Comparison of ENCODE assay signal across 8 mouse cellular contexts in genomic region chr11:96916885-96917396, GRCm38 (mm10). TPM values are rescaled to one million over a fixed set of nuclear protein-coding genes. Genes with fewer than 3 reads are reported as not detected.
DNase-seq lines count a peak whose midpoint lies in the region; ATAC-seq and TF ChIP-seq lines count a peak whose summit lies in the region.

No protein-coding gene starts in this region.

- H3K36me3 ChIP-seq in lung, embryonic 14.5 days (ENCODE audit: insufficient read depth) = peaks cover 3% of the 10 kb centered on the region; the same call in 1 of the 2 replicates
- H3K36me3 ChIP-seq in limb, embryonic 13.5 days = peaks cover 5% of the 10 kb centered on the region
- H3K36me3 ChIP-seq in small intestine, adult 2 months (ENCODE audit: control insufficient read depth, insufficient read depth, low read length) = no peaks in the 10 kb centered on the region

- H3K9me3 ChIP-seq in lung, embryonic 14.5 days (ENCODE audit: low read depth, low read length) = no peaks in the 10 kb centered on the region
- H3K9me3 ChIP-seq in limb, embryonic 13.5 days = no peaks in the 10 kb centered on the region

- no peak for TF ChIP-seq POLR2A in small intestine, adult 2 months (IDR thresholded peaks at IDR 0.05; ENCODE audit: low read depth, low read length)

- WGBS in lung, embryonic 14.5 days = 30% methylated on average over 13 of the region's 13 CpGs
- WGBS in limb, embryonic 13.5 days = 35% methylated on average over 13 of the region's 13 CpGs
- 10% methylated on average over 13 of the region's 13 CpGs for WGBS in small intestine, adult 2 months

- ATAC-seq in lung, embryonic 14.5 days (ENCODE audit: insufficient read depth) = peak; percentile 13
- peak; percentile 9 for ATAC-seq in erythroid progenitor cell, adult 5-6 weeks (replicated peaks; ENCODE audit: low FRiP score, poor library complexity, severe bottlenecking)
- no peak for ATAC-seq in limb, embryonic 13.5 days (ENCODE audit: low FRiP score, low read depth)

- no peak for DNase-seq in lung, embryonic 14.5 days
- no peak for DNase-seq in lung, adult 18-20 months
- DNase-seq in right cerebral cortex, adult 2 months (ENCODE audit: low spot score in 2 of 2) = no peak
- DNase-seq in left cerebral cortex, adult 9 months (ENCODE audit: low spot score in 2 of 2) = no peak
- DNase-seq in adrenal gland, adult 18-20 months (ENCODE audit: low spot score in 2 of 2) = no peak

- no peak for TF ChIP-seq CTCF in lung, embryonic 14.5 days (IDR thresholded peaks at IDR 0.05; ENCODE audit: low read depth)
- TF ChIP-seq CTCF in small intestine, adult 2 months (IDR thresholded peaks at IDR 0.05; ENCODE audit: extremely low read depth, insufficient read length, insufficient replicate concordance, low read depth, low read length) = no peak

- peak overlapping the region; percentile 58 for H3K4me2 ChIP-seq in lung, embryonic 14.5 days
- peak overlapping the region; percentile 90 for H3K4me2 ChIP-seq in limb, embryonic 13.5 days (replicated peaks)

- H3K27ac ChIP-seq in lung, embryonic 14.5 days (ENCODE audit: low read depth) = peak overlapping the region; percentile 16; the same call in 1 of the 2 replicates
- no peak overlapping the region for H3K27ac ChIP-seq in limb, embryonic 13.5 days
- H3K27ac ChIP-seq in small intestine, adult 2 months (ENCODE audit: insufficient read depth, low read depth, low read length) = peak overlapping the region; percentile 97

- peaks cover 7% of the 10 kb centered on the region; the same call in 1 of the 2 replicates for H3K4me1 ChIP-seq in lung, embryonic 14.5 days (ENCODE audit: insufficient read depth)
- H3K4me1 ChIP-seq in limb, embryonic 13.5 days = peaks cover 12% of the 10 kb centered on the region
- peaks cover 34% of the 10 kb centered on the region for H3K4me1 ChIP-seq in small intestine, adult 2 months (ENCODE audit: control insufficient read depth, insufficient read depth, insufficient read length, low read length)

- H3K4me3 ChIP-seq in lung, embryonic 14.5 days (ENCODE audit: low read depth, low read length) = peak overlapping the region; percentile 31
- peak overlapping the region; percentile 35 for H3K4me3 ChIP-seq in limb, embryonic 13.5 days
- H3K4me3 ChIP-seq in small intestine, adult 2 months (ENCODE audit: low read depth, low read length) = peak overlapping the region; percentile 15; the same call in 1 of the 2 replicates

- no peaks in the 10 kb centered on the region for H3K27me3 ChIP-seq in lung, embryonic 14.5 days (ENCODE audit: insufficient read depth, low read length)
- H3K27me3 ChIP-seq in limb, embryonic 13.5 days = peaks cover 2% of the 10 kb centered on the region
- H3K27me3 ChIP-seq in small intestine, adult 2 months (ENCODE audit: control insufficient read depth, insufficient read depth, low read length) = no peaks in the 10 kb centered on the region

- H3K9ac ChIP-seq in lung, embryonic 14.5 days = peak overlapping the region; percentile 32; the same call in 1 of the 2 replicates
- no peak overlapping the region for H3K9ac ChIP-seq in limb, embryonic 13.5 days

RNA-seq across cellular contexts. Expression of gene Cdk5rap3, which starts 0.6 kb away (rescaled TPM):
- 61.8 and 63.8 TPM in 2 replicates for polyA plus RNA-seq in lung, embryonic 14.5 days (2014; fragmentation: Nextera tagmentation; extraction: Ambion mirVana)
- total RNA-seq in erythroid progenitor cell, adult 5-6 weeks (2015; ENCODE audit: low replicate concordance) = 7.9 and 9.6 TPM in 2 replicates
- total RNA-seq in erythroid progenitor cell, adult 5-6 weeks (2017; ENCODE audit: low replicate concordance) = 21.6 and 25.2 TPM in 2 replicates
- polyA plus RNA-seq in limb, embryonic 13.5 days (2015; fragmentation: Nextera tagmentation; extraction: Ambion mirVana) = 87.0 and 92.3 TPM in 2 replicates
- polyA plus RNA-seq in small intestine, adult 2 months (2012; rRNA removed) = 23.2 and 33.1 TPM in 2 replicates
- 10 to 100 TPM; 44.6 to 45.4 TPM for total RNA-seq in adrenal gland, adult 18-20 months (2021)

RNA-seq across cellular contexts. Expression of gene Prr15l, which starts 11.0 kb away (rescaled TPM):
- 24.1 and 30.8 TPM in 2 replicates for polyA plus RNA-seq in lung, embryonic 14.5 days (2014; fragmentation: Nextera tagmentation; extraction: Ambion mirVana)
- total RNA-seq in erythroid progenitor cell, adult 5-6 weeks (2015; ENCODE audit: low replicate concordance) = not detected in 2 replicates
- 0.26 TPM in 1 of 2 replicates, not detected in the other for total RNA-seq in erythroid progenitor cell, adult 5-6 weeks (2017; ENCODE audit: low replicate concordance)
- polyA plus RNA-seq in limb, embryonic 13.5 days (2015; fragmentation: Nextera tagmentation; extraction: Ambion mirVana) = 0.60 and 0.97 TPM in 2 replicates
- 56.6 and 137 TPM in 2 replicates for polyA plus RNA-seq in small intestine, adult 2 months (2012; rRNA removed)
- under 1 TPM; 0.23 to 0.90 TPM for total RNA-seq in adrenal gland, adult 18-20 months (2021)

RNA-seq across cellular contexts. Expression of gene Pnpo, which starts 26.8 kb away (rescaled TPM):
- 18.4 and 19.5 TPM in 2 replicates for polyA plus RNA-seq in lung, embryonic 14.5 days (2014; fragmentation: Nextera tagmentation; extraction: Ambion mirVana)
- total RNA-seq in erythroid progenitor cell, adult 5-6 weeks (2015; ENCODE audit: low replicate concordance) = 57.0 and 70.6 TPM in 2 replicates
- total RNA-seq in erythroid progenitor cell, adult 5-6 weeks (2017; ENCODE audit: low replicate concordance) = 74.7 and 92.1 TPM in 2 replicates
- 21.2 and 25.0 TPM in 2 replicates for polyA plus RNA-seq in limb, embryonic 13.5 days (2015; fragmentation: Nextera tagmentation; extraction: Ambion mirVana)
- 28.4 and 44.6 TPM in 2 replicates for polyA plus RNA-seq in small intestine, adult 2 months (2012; rRNA removed)
- total RNA-seq in adrenal gland, adult 18-20 months (2021) = 10 to 100 TPM; 28.4 to 36.6 TPM

Comparison
In these comparisons a context has a peak if more than half of its experiments do, and no peak if none do; other contexts are left out.
1. RNA of gene Prr15l, which starts 11.0 kb away (polyA plus RNA-seq): 56.6 to 137 TPM in small intestine, adult 2 months and 24.1 to 30.8 TPM in lung, embryonic 14.5 days; 0.60 to 0.97 TPM in limb, embryonic 13.5 days; every median in the first group is over 10 times any median in the second.
2. Peak in every context shown above with its lines, with median percentiles within 50 percentile points of each other: H3K4me3 ChIP-seq.